Mouse (Mus musculus) brain, embryonic 14.5 days (tissue): ENCODE results near the gene Evx2. TPM values are rescaled to one million over a fixed set of nuclear protein-coding genes. Genes with fewer than 3 reads are reported as not detected.

Experiments
- DNase-seq: peaks from one replicate; pipeline ENCODE4 v3.0.0-alpha.2; 2011; ENCODE audit warnings: low read depth
- CTCF ChIP-seq: fragments of 200-500 bp; IDR thresholded peaks from 2 replicates; pipeline ENCODE4 v1.5.1; 2012; ENCODE audit warnings: inconsistent platforms, mild to moderate bottlenecking, moderate library complexity, borderline replicate concordance; ENCODE audit not compliant: insufficient read depth, insufficient read length; ENCODE audit errors: extremely low read depth
- POLR2A ChIP-seq: fragments of 200-500 bp; IDR thresholded peaks from 2 replicates; pipeline ENCODE4 v1.6.1; 2012; ENCODE audit warnings: mild to moderate bottlenecking, inconsistent platforms, borderline replicate concordance; ENCODE audit not compliant: poor library complexity, insufficient read depth, insufficient read length, severe bottlenecking; ENCODE audit errors: extremely low read depth
- polyA plus RNA-seq: library from polyadenylated mRNA; depleted of rRNA; stranded (reverse); fragments of >200 nt; gene quantifications from 2 replicates; pipeline ENCODE4 v1.2.3, GENCODE M21; 2012

Evx2 gene
- polyA plus RNA-seq, 1 experiment: 4.6 TPM

GRCm38 (mm10) chr2:74655821-74656631 is 3.3 kb downstream of the Evx2 start:
- no peak for TF ChIP-seq POLR2A
- TF ChIP-seq CTCF: peak; percentile 23; the same call in 1 of the 2 replicates
- DNase-seq: peak; percentile 47

GRCm38 (mm10) chr2:74655420-74655781 is 4.0 kb downstream of the Evx2 start:
- TF ChIP-seq POLR2A (no peak), CTCF (peak; percentile 25; the same call in 1 of the 2 replicates)
- peak; percentile 20 for DNase-seq

- peak; percentile 19 for DNase-seq
- TF ChIP-seq POLR2A: no peak
- no peak for TF ChIP-seq CTCF
Observed at GRCm38 (mm10) chr2:74654743-74655419, 4.5 kb downstream of the Evx2 start.

- TF ChIP-seq POLR2A (no peak), CTCF (no peak)
- DNase-seq: peak; percentile 52
Observed at GRCm38 (mm10) chr2:74653781-74654535, 5.4 kb downstream of the Evx2 start.

- TF ChIP-seq POLR2A (no peak), CTCF (no peak)
Observed at GRCm38 (mm10) chr2:74652996-74653340, 6.4 kb downstream of the Evx2 start.

GRCm38 (mm10) chr2:74647082-74647864 is 12.1 kb downstream of the Evx2 start:
- DNase-seq: no peak
- no peak for TF ChIP-seq POLR2A
- TF ChIP-seq CTCF: no peak

More at GRCm38 (mm10) chr2:74652996-74653340, 6.4 kb downstream of the Evx2 start:
- no peak for DNase-seq

- no peak for DNase-seq
- TF ChIP-seq POLR2A (no peak), CTCF (no peak)
Observed at GRCm38 (mm10) chr2:74645631-74646030, 13.7 kb downstream of the Evx2 start.

- DNase-seq: no peak
- TF ChIP-seq POLR2A: no peak
- no peak for TF ChIP-seq CTCF
Observed at GRCm38 (mm10) chr2:74642431-74642830, 16.9 kb downstream of the Evx2 start.

- DNase-seq: no peak
- no peak for TF ChIP-seq CTCF
- TF ChIP-seq POLR2A: no peak
Observed at GRCm38 (mm10) chr2:74635412-74635811, 23.9 kb downstream of the Evx2 start.

- no peak for DNase-seq
- no peak for TF ChIP-seq CTCF
- TF ChIP-seq POLR2A: no peak
Observed at GRCm38 (mm10) chr2:74620368-74620767, 39.0 kb downstream of the Evx2 start.
